Mouse (Mus musculus): ENCODE measurements around the gene Raver1. TPM values are rescaled to one million over a fixed set of nuclear protein-coding genes. Genes with fewer than 3 reads are reported as not detected.
A peak's percentile ranks its signal among the peaks of the same experiment; 100 is the strongest.

Gene Raver1
- polyA plus RNA-seq, 1 experiment from 2014 or later, result 64.5 TPM

DNA sequence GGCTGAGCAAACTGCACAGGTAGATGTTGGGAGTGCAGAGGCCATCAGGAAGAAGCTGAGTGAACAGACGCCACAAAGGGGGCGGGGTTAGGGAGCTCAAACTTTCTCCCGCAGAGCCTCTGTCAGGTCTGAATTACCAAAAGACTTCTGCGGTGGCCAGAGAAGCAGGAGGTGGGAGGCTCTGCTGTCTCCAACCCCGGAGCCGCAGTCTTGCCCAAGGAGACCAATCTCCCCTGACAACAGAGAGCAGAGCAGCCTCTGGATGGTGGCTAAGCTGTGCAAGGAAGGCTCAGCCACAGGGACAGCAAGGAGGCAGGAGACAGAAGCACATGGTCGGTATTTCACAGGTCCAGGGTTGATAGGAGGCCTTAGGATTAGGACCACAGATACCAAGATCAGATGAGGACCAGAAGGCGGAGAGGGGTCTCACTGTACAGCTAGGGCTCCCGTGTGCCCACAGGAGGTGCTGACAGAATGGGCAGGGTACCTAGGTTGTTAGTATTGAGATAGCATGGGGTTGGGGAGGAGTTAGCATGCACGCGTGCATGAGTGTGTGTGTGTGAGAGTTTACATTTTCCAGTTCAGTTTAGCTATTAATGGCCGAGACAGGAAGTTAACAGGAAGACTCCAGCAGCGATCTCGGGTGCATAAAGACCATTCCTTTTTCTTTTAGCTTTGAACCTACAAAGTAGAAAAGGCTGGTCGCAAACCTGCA, 8.8 kb upstream of the Raver1 start:
- WGBS, result 35% methylated on average over 15 of the region's 15 CpGs
- no peak overlapping the region for H3K9ac ChIP-seq
- H3K27ac ChIP-seq, result no peak overlapping the region
- ATAC-seq, result no peak
- 0 out of 2 replicates have a peak, but pooled peaks cover 5% of the 10 kb centered on the region for H3K4me1 ChIP-seq (replicated peaks)
- H3K9me3 ChIP-seq, result no peaks in the 10 kb centered on the region
- no peaks in the 10 kb centered on the region for H3K36me3 ChIP-seq
- no peak overlapping the region; the same call in 1 of the 2 replicates for H3K4me2 ChIP-seq (replicated peaks)
- no peak overlapping the region for H3K4me3 ChIP-seq (replicated peaks)
- no peaks in the 10 kb centered on the region for H3K27me3 ChIP-seq (replicated peaks)

GRCm38 (mm10) chr9:21097793-21098192, 6.0 kb upstream of the Raver1 start:
- no peaks in the 10 kb centered on the region for H3K27me3 ChIP-seq (replicated peaks)
- no peak overlapping the region for H3K4me3 ChIP-seq (replicated peaks)
- peak; percentile 59 for ATAC-seq
- no peaks in the 10 kb centered on the region; the same call in 1 of the 2 replicates for H3K36me3 ChIP-seq
- 0 out of 2 replicates have a peak, but pooled peaks cover 5% of the 10 kb centered on the region for H3K4me1 ChIP-seq (replicated peaks)
- 61% methylated on average over 8 of the region's 8 CpGs for WGBS
- no peak overlapping the region for H3K4me2 ChIP-seq (replicated peaks)
- no peak overlapping the region for H3K27ac ChIP-seq
- no peaks in the 10 kb centered on the region for H3K9me3 ChIP-seq
- no peak overlapping the region for H3K9ac ChIP-seq

- H3K9me3 ChIP-seq, result no peaks in the 10 kb centered on the region
- H3K27ac ChIP-seq, result no peak overlapping the region
- H3K36me3 ChIP-seq, result no peaks in the 10 kb centered on the region; the same call in 1 of the 2 replicates
- no peaks in the 10 kb centered on the region for H3K27me3 ChIP-seq (replicated peaks)
- H3K9ac ChIP-seq, result no peak overlapping the region
- 0 out of 2 replicates have a peak, but pooled peaks cover 6% of the 10 kb centered on the region for H3K4me1 ChIP-seq (replicated peaks)
- ATAC-seq, result no peak
- no peak overlapping the region for H3K4me3 ChIP-seq (replicated peaks)
- no peak overlapping the region for H3K4me2 ChIP-seq (replicated peaks)
- 95% methylated on average over 4 of the region's 4 CpGs for WGBS
These were observed 4.2 kb upstream of the Raver1 start for GRCm38 (mm10) chr9:21095958-21096357.

DNA sequence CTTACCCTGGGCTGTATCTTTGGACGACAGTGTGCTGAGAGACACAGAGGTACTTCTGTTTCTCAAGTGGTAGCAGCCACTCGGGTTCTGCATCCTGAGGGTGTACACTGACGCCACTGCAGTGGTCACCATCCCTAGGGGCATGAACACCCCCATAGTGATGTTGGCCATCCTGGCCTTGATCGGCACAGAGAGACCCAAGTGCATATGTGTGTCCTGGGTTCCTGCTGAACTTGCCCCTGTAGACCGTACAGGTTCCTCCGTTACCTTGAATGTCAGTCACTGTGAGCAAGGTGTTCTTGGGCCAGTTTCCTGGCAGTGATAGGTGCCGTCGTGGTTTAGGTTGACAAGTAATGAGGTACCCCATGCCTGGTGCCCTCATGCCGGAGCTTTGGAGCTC, 1.6 kb upstream of the Raver1 start:
- peaks cover 21% of the 10 kb centered on the region for H3K4me1 ChIP-seq (replicated peaks)
- H3K9ac ChIP-seq, result no peak overlapping the region
- peaks cover 6% of the 10 kb centered on the region for H3K36me3 ChIP-seq
- ATAC-seq, result no peak
- H3K27me3 ChIP-seq (replicated peaks), result no peaks in the 10 kb centered on the region
- H3K4me3 ChIP-seq (replicated peaks), result no peak overlapping the region
- 91% methylated on average over 9 of the region's 9 CpGs for WGBS
- H3K27ac ChIP-seq, result no peak overlapping the region
- no peak overlapping the region for H3K4me2 ChIP-seq (replicated peaks)
- no peaks in the 10 kb centered on the region for H3K9me3 ChIP-seq

DNA sequence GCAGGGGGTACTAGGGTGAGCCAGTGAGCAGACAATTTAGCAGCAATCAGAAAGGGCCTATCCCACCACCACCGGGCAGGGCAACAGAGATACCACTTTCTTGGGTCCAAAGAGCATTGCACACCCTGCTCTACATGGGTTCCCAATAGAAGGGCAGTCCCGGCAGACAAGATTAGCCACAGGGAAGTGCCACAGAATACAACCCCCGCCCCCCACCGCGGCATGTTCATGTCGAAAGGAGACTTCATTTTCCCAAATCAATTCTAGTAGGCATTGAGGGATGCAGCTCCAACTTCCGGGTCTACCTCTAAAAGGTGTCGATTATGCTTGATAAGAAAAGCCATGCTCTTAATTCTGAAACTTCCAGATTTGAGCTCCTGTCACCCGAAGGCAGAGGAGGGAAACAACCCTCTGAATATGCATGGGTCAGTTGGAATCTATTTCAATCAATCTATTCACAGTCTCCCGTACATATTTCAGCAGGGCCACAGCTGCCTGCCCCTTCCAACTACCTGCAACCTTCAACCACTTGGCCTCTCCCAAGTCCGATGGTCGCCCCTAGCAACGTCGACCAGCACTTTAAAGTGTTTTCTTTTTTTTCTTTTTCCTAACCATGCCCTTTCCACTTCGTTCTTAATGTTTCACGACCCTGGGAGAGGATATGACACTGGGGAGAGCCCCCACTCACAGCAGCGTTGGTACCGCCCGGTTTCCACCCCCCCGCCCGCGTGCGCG, 669 bp downstream of the Raver1 start:
- ATAC-seq, result peak; percentile 58
- no peaks in the 10 kb centered on the region for H3K27me3 ChIP-seq (replicated peaks)
- 2% methylated on average over 24 of the region's 24 CpGs for WGBS

DNA sequence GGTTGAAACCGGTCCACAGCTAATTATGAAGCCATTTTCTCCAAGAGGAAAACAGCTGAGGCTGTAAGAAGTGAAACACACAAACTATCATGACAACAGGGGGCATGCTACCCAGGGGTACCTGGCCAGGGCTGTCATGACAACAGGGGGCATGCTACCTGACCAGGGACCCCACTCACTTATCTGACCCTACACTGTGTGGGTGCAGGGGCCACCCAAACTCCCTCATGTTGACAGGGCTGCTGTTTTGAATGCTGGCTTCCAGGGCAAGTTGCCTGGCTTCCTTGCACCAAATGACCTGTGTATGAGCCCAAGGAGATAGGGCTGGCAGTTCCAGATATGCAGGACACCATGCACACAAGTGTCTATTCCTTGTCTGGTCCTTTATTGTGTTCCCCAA, 1.3 kb downstream of the Raver1 start:
- Histone ChIP-seq H3K4me1 (replicated peaks) (peaks cover 29% of the 10 kb centered on the region), H3K9ac (peak overlapping the region; percentile 75), H3K4me3 (replicated peaks) (peak overlapping the region; percentile 71), H3K27ac (0 out of 2 replicates have a peak overlapping the region, but pooled peaks have one; percentile 95), H3K27me3 (replicated peaks) (no peaks in the 10 kb centered on the region), H3K36me3 (peaks cover 31% of the 10 kb centered on the region), H3K9me3 (no peaks in the 10 kb centered on the region), H3K4me2 (replicated peaks) (peak overlapping the region; percentile 76)
- ATAC-seq, result no peak
- 82% methylated on average over 1 of the region's 1 CpGs for WGBS

More for the DNA sequence above, 669 bp downstream of the Raver1 start:
- peak overlapping the region; percentile 75 for H3K9ac ChIP-seq
- H3K4me2 ChIP-seq (replicated peaks), result peak overlapping the region; percentile 76
- H3K27ac ChIP-seq, result peak overlapping the region; percentile 95
- H3K4me3 ChIP-seq (replicated peaks), result peak overlapping the region; percentile 71
- H3K9me3 ChIP-seq, result no peaks in the 10 kb centered on the region
- H3K36me3 ChIP-seq, result peaks cover 27% of the 10 kb centered on the region
- H3K4me1 ChIP-seq (replicated peaks), result peaks cover 28% of the 10 kb centered on the region

- no peak for ATAC-seq
- no peaks in the 10 kb centered on the region for H3K27me3 ChIP-seq (replicated peaks)
- peaks cover 64% of the 10 kb centered on the region for H3K36me3 ChIP-seq
- WGBS, result 88% methylated on average over 3 of the region's 3 CpGs
- H3K9me3 ChIP-seq, result no peaks in the 10 kb centered on the region
- H3K9ac ChIP-seq, result no peak overlapping the region
- no peak overlapping the region for H3K4me3 ChIP-seq (replicated peaks)
- no peak overlapping the region for H3K4me2 ChIP-seq (replicated peaks)
- peaks cover 8% of the 10 kb centered on the region; the same call in 1 of the 2 replicates for H3K4me1 ChIP-seq (replicated peaks)
- no peak overlapping the region for H3K27ac ChIP-seq
These were observed 8.5 kb downstream of the Raver1 start for GRCm38 (mm10) chr9:21083324-21083723.

GRCm38 (mm10) chr9:21081127-21081526, 10.7 kb downstream of the Raver1 start:
- H3K9ac ChIP-seq, result no peak overlapping the region
- H3K4me1 ChIP-seq (replicated peaks), result peaks cover 1% of the 10 kb centered on the region; the same call in 1 of the 2 replicates
- H3K27me3 ChIP-seq (replicated peaks), result no peaks in the 10 kb centered on the region
- H3K36me3 ChIP-seq, result peaks cover 61% of the 10 kb centered on the region
- no peak overlapping the region for H3K27ac ChIP-seq
- H3K9me3 ChIP-seq, result no peaks in the 10 kb centered on the region
- WGBS, result 89% methylated on average over 9 of the region's 9 CpGs
- no peak overlapping the region for H3K4me2 ChIP-seq (replicated peaks)
- no peak for ATAC-seq
- no peak overlapping the region for H3K4me3 ChIP-seq (replicated peaks)

- H3K4me1 ChIP-seq (replicated peaks), result 0 out of 2 replicates have a peak, but pooled peaks cover 6% of the 10 kb centered on the region
- H3K27me3 ChIP-seq (replicated peaks), result no peaks in the 10 kb centered on the region
- H3K4me3 ChIP-seq (replicated peaks), result no peak overlapping the region
- 88% methylated on average over 3 of the region's 3 CpGs for WGBS
- no peak overlapping the region for H3K27ac ChIP-seq
- no peak overlapping the region for H3K9ac ChIP-seq
- H3K36me3 ChIP-seq, result peaks cover 48% of the 10 kb centered on the region
- ATAC-seq, result no peak
- no peaks in the 10 kb centered on the region for H3K9me3 ChIP-seq
- no peak overlapping the region for H3K4me2 ChIP-seq (replicated peaks)
These were observed 16.2 kb downstream of the Raver1 start for GRCm38 (mm10) chr9:21075625-21076024.

DNA sequence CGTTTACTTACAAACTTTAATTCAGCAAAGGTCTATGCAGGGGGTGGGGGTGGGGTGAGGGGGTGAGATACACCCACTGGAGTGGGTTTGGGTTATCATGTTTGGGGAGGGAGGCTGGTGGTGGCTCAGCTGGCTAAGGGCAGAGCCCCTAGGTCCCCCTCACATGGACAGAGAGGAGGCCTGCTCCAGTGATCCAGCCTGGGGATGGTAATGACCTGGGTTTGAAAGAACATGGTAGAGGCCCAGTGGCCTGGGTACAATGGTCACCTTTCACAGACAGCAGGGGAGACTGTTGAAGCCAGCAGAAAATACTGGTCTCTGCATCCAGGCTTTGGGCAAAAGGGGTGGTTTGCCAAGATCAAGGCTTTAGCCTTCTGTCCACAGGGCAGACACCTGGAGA, 17.6 kb downstream of the Raver1 start:
- Histone ChIP-seq H3K4me3 (replicated peaks) (no peak overlapping the region), H3K9me3 (no peaks in the 10 kb centered on the region), H3K27me3 (replicated peaks) (no peaks in the 10 kb centered on the region), H3K4me2 (replicated peaks) (no peak overlapping the region), H3K36me3 (peaks cover 34% of the 10 kb centered on the region), H3K4me1 (replicated peaks) (0 out of 2 replicates have a peak, but pooled peaks cover 6% of the 10 kb centered on the region), H3K27ac (no peak overlapping the region), H3K9ac (no peak overlapping the region)
- ATAC-seq, result no peak
- WGBS, result 74% methylated on average over 1 of the region's 1 CpGs

GRCm38 (mm10) chr9:21073044-21073840, 18.6 kb downstream of the Raver1 start, which contains the start of the genes Gm49373 and Fdx1l:
Gene Gm49373 (minus strand): TSS chr9:21073096.
Gene Fdx1l (minus strand): TSS chr9:21073614.
- Histone ChIP-seq H3K36me3 (peaks cover 24% of the 10 kb centered on the region), H3K9ac (peak within 1 kb of the TSS; percentile 80), H3K4me2 (replicated peaks) (peak within 1 kb of the TSS; percentile 75), H3K4me1 (replicated peaks) (0 out of 2 replicates have a peak, but pooled peaks cover 6% of the 10 kb centered on the region), H3K9me3 (no peaks in the 10 kb centered on the region), H3K27ac (peak within 1 kb of the TSS; percentile 87), H3K4me3 (replicated peaks) (peak within 1 kb of the TSS; percentile 85), H3K27me3 (replicated peaks) (no peaks in the 10 kb centered on the region)
- 2% methylated on average over 58 of the region's 58 CpGs for WGBS
- peak; percentile 96 for ATAC-seq

Data from intestine, embryonic 15.5 days (tissue).